Mouse (Mus musculus) forebrain, embryonic 15.5 days (tissue): Measurements from ENCODE around the gene Srsf10. TPM values are rescaled to one million over a fixed set of nuclear protein-coding genes. Genes with fewer than 3 reads are reported as not detected.

Source experiments
- ATAC-seq: fragments of 200-750 bp; cut with Nextera tagmentation; replicated peaks from 2 replicates; pipeline ENCODE4 v1.8.0; 2017; ENCODE audit warnings: mild to moderate bottlenecking, moderate TSS enrichment, moderate library complexity
- H3K27ac ChIP-seq: fragments of 300-500 bp; sonication (generic); replicated peaks from 2 replicates; pipeline ENCODE4 v1.5.1; 2015; ENCODE audit warnings: mild to moderate bottlenecking, inconsistent platforms
- H3K27me3 ChIP-seq: fragments of 300-500 bp; sonication (generic); 2 replicates; pipeline ENCODE4 v1.6.1; 2015; ENCODE audit warnings: inconsistent platforms
- H3K36me3 ChIP-seq: fragments of 300-500 bp; sonication (generic); 2 replicates; pipeline ENCODE4 v1.6.1; 2015; ENCODE audit warnings: mild to moderate bottlenecking, inconsistent platforms
- H3K4me1 ChIP-seq: fragments of 300-500 bp; sonication (generic); 2 replicates; pipeline ENCODE4 v1.6.1; 2015; ENCODE audit warnings: inconsistent platforms
- H3K4me2 ChIP-seq: fragments of 300-500 bp; sonication (generic); replicated peaks from 2 replicates; pipeline ENCODE4 v1.6.1; 2015; ENCODE audit warnings: mild to moderate bottlenecking, inconsistent platforms
- H3K4me3 ChIP-seq: fragments of 300-500 bp; sonication (generic); 2 replicates; pipeline ENCODE4 v1.5.1; 2015; ENCODE audit warnings: mild to moderate bottlenecking, inconsistent platforms
- H3K9ac ChIP-seq: fragments of 300-500 bp; sonication (generic); replicated peaks from 2 replicates; pipeline ENCODE4 v1.6.1; 2015; ENCODE audit warnings: mild to moderate bottlenecking, inconsistent platforms
- H3K9me3 ChIP-seq: fragments of 300-500 bp; sonication (generic); 2 replicates; pipeline ENCODE4 v1.6.1; 2016; ENCODE audit warnings: inconsistent platforms
- WGBS: fragments of 180-500 bp; shearing (Covaris S2); methylation state at CpG from one replicate; pipeline ENCODE4 v1.1.7; 2015; ENCODE audit warnings: mixed read lengths; 5-methylcytosine and 5-hydroxymethylcytosine counted together
- polyA plus RNA-seq: library from polyadenylated mRNA; unstranded; fragments of >200 nt; fragmentation: Nextera tagmentation; extraction: Ambion mirVana; gene quantifications from 2 replicates; pipeline ENCODE4 v1.2.1, GENCODE M21; 2015

The Srsf10 gene
- polyA plus RNA-seq, 1 experiment from 2014 or later = 272 TPM

DNA sequence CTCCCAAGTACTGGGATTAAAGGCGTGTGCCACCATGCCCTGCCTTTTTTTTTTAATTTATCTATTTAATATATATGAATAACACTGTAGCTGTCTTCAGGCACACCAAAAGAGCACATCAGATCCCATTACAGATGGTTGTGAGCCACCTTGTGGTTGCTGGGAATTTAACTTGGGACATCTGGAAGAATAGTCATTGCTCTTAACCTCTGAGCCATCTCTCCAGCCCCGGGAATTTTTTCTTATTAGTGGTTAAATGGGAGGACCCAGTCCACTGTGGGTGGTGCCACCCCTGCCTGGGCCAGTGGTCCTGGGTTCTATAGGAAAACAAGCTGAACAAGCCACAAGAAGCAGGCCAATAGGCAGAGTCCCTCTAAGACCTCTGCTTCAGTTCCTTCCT lies 22.2 kb downstream of the Srsf10 start:
- peaks cover 25% of the 10 kb centered on the region for H3K4me1 ChIP-seq
- H3K27me3 ChIP-seq = no peaks in the 10 kb centered on the region
- H3K36me3 ChIP-seq = no peaks in the 10 kb centered on the region
- 75% methylated on average over 2 of the region's 2 CpGs for WGBS
- H3K9ac ChIP-seq = no peak overlapping the region
- H3K9me3 ChIP-seq = no peaks in the 10 kb centered on the region
- H3K4me3 ChIP-seq = no peak overlapping the region
- ATAC-seq = no peak
- no peak overlapping the region for H3K4me2 ChIP-seq
- no peak overlapping the region for H3K27ac ChIP-seq

DNA sequence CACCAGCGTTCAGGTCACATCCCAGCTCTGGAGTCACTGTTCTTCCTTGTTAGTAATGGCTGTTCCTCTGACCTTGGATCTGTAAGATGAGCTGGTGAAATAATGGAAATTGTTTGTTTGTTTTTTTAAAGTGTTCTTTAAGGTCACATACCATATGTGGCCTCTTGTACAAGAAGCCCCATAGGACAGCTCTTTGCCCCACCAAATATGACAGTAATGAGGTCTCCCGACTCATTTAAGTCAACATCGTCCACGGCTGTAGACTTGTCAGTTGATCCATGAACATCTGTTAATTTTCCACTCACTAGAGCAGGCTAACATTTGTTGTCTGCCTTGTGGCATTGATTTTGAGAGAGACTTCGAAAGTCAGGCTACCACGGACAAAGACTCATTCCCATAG lies 23.5 kb downstream of the Srsf10 start:
- Histone ChIP-seq H3K9ac (no peak overlapping the region), H3K36me3 (no peaks in the 10 kb centered on the region), H3K4me3 (no peak overlapping the region), H3K27ac (no peak overlapping the region), H3K27me3 (no peaks in the 10 kb centered on the region), H3K4me2 (no peak overlapping the region), H3K9me3 (no peaks in the 10 kb centered on the region), H3K4me1 (peaks cover 23% of the 10 kb centered on the region)
- 77% methylated on average over 6 of the region's 6 CpGs for WGBS
- no peak for ATAC-seq

DNA sequence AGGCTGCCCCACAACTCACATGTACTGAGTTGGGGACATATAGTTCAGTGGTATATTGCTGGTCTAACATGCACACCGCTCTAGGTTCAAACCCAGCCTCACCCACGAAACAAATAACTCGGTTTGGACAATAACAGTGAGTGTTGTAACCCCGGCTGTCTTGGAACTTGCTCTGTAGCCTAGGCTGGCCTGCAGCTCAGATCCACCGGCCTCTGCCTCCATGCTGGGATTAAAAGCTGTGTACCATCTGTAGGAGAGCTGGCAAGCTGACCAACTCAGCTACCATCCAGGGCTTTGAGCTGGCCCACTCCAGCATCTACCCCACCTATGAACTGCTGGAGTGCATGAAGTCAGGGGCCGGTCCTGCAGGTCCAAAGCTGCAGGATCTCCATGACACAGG lies 24.5 kb downstream of the Srsf10 start:
- ATAC-seq = no peak
- WGBS = 93% methylated on average over 6 of the region's 6 CpGs
- no peak overlapping the region for H3K4me2 ChIP-seq
- no peak overlapping the region for H3K4me3 ChIP-seq
- H3K9me3 ChIP-seq = no peaks in the 10 kb centered on the region
- H3K4me1 ChIP-seq = peaks cover 16% of the 10 kb centered on the region
- H3K9ac ChIP-seq = no peak overlapping the region
- no peaks in the 10 kb centered on the region for H3K36me3 ChIP-seq
- H3K27me3 ChIP-seq = no peaks in the 10 kb centered on the region
- no peak overlapping the region for H3K27ac ChIP-seq

DNA sequence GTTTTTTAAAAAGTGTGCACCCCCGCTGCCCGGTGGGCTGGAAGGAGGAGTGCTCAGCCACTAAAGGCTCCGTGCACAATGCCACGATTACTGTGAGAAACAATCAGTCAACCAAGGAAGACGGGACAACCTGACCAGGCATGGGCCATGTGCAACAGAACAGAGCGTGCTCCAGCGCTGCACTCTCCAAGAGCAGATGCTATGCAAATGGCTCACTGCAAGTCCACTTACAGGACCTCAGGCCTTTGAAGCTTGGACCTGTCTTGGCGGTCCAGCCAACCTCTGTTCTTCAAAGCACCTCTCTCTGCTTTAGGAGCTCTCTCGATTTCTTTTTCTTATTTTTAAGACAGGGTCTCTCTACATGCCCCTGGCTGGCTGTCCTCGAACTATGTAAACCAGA lies 25.0 kb downstream of the Srsf10 start:
- Histone ChIP-seq H3K4me1 (peaks cover 16% of the 10 kb centered on the region), H3K27ac (no peak overlapping the region), H3K4me2 (no peak overlapping the region), H3K36me3 (no peaks in the 10 kb centered on the region), H3K4me3 (no peak overlapping the region), H3K9me3 (no peaks in the 10 kb centered on the region), H3K27me3 (no peaks in the 10 kb centered on the region), H3K9ac (no peak overlapping the region)
- 82% methylated on average over 10 of the region's 10 CpGs for whole genome bisulfite sequencing
- no peak for ATAC-seq

DNA sequence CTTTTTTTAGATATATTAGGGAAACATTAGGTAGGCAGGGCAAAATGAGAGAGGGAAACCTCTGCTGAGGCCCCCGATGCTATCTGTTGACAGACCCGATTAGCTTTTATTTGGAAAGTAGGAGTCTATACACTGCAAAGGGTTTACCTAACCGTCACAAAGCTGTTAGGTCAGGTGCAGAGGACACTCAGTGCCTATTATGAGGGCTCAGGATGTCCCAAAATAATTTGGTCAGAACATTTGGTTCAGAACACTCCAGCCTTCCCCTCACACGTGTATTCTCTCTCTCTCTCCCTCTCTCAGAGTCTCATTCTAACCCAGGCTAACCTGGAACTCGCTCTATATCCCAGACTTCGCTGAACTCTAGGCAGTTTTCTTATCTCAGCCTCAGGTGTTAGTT lies 26.5 kb downstream of the Srsf10 start:
- no peak overlapping the region for H3K9ac ChIP-seq
- H3K27me3 ChIP-seq = no peaks in the 10 kb centered on the region
- H3K36me3 ChIP-seq = no peaks in the 10 kb centered on the region
- H3K4me1 ChIP-seq = peaks cover 1% of the 10 kb centered on the region
- H3K4me2 ChIP-seq = no peak overlapping the region
- 86% methylated on average over 6 of the region's 6 CpGs for WGBS
- H3K27ac ChIP-seq = no peak overlapping the region
- H3K9me3 ChIP-seq = no peaks in the 10 kb centered on the region
- no peak for ATAC-seq
- H3K4me3 ChIP-seq = no peak overlapping the region

DNA sequence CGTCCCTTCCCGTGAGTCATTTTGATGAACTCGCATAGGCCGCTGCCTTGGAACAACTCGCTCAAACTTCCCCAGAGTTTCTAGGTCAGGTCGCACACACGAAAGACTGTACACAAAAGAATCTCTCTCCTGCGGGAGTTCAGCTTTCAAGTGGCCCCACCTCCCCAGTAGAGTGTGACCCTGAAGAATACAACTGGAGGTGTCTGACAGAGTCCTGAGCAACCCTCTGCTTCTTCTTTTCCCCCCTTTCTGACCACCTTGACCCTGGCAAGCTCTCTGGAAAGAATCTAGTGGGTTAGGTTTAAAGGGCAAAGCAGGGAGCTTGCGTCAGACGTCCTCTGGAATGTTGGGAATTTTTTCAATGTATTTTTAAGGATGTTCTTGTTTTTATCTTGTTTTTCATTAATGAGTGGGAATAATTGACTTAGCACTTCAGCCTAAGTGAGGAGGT lies 27.9 kb downstream of the Srsf10 start:
- no peak for ATAC-seq
- H3K9ac ChIP-seq = no peak overlapping the region
- no peak overlapping the region for H3K27ac ChIP-seq
- H3K4me2 ChIP-seq = no peak overlapping the region
- H3K4me3 ChIP-seq = no peak overlapping the region
- H3K9me3 ChIP-seq = no peaks in the 10 kb centered on the region
- H3K36me3 ChIP-seq = no peaks in the 10 kb centered on the region
- no peaks in the 10 kb centered on the region for H3K27me3 ChIP-seq
- H3K4me1 ChIP-seq = no peaks in the 10 kb centered on the region
- 45% methylated on average over 10 of the region's 10 CpGs for WGBS

DNA sequence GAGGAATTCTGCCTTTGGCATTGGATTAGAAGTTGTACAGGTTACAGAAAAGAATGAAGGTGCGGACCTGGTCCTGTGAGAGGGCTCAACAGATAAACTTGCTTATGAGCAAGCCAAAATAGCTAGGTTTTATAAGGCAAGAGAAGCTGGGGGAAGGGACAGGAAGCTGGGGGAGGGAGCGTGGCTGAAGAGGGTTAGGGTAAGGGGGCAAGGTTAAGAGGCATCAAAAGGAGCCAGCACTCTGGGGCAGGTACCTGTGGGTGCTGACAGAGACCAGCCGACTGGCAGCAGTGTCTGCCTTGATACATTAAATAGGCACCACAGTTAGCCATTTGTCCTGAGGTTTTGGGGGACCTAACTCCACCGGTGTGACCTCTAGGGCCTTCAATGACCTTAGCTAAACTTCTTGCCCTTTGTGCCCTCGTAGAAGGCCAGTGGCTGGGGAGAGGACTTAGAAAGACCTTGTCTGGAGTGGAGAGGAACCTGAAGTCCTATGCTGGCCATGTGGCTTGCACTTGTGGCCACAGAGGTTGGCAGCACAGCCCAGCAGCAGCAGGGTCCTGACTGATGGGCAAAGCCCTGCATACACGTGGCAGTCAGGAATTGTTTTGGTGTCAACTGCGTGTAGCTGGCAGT lies 28.5 kb downstream of the Srsf10 start:
- Histone ChIP-seq H3K4me1 (no peaks in the 10 kb centered on the region), H3K4me2 (no peak overlapping the region), H3K9me3 (no peaks in the 10 kb centered on the region), H3K27ac (no peak overlapping the region), H3K36me3 (no peaks in the 10 kb centered on the region), H3K27me3 (no peaks in the 10 kb centered on the region), H3K4me3 (no peak overlapping the region), H3K9ac (no peak overlapping the region)
- 70% methylated on average over 7 of the region's 7 CpGs for WGBS
- ATAC-seq = no peak

DNA sequence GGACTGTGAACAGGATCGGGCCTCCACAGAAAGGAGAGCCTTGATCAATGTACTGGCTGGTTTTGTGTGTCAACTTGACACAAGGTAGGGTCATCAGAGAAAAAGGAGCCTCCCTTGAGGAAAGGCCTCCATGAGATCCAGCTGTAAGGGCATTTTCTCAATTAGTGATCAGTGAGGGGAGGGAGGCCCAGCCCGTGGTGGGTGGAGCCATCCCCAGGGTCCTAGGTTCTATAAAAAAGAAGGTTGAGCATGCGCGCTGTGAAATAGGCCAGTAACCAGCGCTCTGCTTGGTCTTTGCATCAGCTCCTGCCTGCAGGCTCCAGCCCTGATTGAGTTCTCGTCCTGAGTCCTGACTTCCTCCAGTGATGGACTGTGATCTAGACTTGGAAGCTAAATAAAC lies 29.0 kb downstream of the Srsf10 start:
- Histone ChIP-seq H3K4me1 (no peaks in the 10 kb centered on the region), H3K27me3 (no peaks in the 10 kb centered on the region), H3K9me3 (no peaks in the 10 kb centered on the region), H3K4me2 (no peak overlapping the region), H3K27ac (no peak overlapping the region), H3K9ac (no peak overlapping the region), H3K36me3 (no peaks in the 10 kb centered on the region), H3K4me3 (no peak overlapping the region)
- ATAC-seq = no peak
- WGBS = 51% methylated on average over 6 of the region's 6 CpGs

DNA sequence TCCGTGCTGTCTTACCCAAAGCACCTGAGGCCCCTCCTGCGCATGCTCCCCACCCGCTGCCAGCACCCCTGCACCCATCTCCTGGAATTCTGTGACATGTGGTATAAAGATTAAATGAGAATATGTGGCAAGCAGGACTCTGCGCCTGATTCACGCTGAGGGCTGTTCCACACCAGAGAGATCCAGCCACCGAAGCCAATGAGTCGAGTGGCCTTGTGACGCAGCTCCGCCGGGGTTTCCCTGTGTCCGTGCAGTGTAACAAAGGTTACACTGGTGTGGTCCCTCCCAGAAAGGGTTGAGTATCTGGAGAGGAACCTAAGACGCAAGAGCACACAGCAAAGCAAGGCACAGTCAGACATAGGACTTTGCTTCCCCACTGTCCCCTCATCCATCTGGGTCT lies 30.1 kb downstream of the Srsf10 start:
- no peak overlapping the region for H3K9ac ChIP-seq
- no peaks in the 10 kb centered on the region for H3K27me3 ChIP-seq
- no peak for ATAC-seq
- H3K27ac ChIP-seq = no peak overlapping the region
- H3K4me3 ChIP-seq = no peak overlapping the region
- 90% methylated on average over 12 of the region's 12 CpGs for WGBS
- no peak overlapping the region for H3K4me2 ChIP-seq
- no peaks in the 10 kb centered on the region for H3K36me3 ChIP-seq
- no peaks in the 10 kb centered on the region for H3K9me3 ChIP-seq
- no peaks in the 10 kb centered on the region for H3K4me1 ChIP-seq

DNA sequence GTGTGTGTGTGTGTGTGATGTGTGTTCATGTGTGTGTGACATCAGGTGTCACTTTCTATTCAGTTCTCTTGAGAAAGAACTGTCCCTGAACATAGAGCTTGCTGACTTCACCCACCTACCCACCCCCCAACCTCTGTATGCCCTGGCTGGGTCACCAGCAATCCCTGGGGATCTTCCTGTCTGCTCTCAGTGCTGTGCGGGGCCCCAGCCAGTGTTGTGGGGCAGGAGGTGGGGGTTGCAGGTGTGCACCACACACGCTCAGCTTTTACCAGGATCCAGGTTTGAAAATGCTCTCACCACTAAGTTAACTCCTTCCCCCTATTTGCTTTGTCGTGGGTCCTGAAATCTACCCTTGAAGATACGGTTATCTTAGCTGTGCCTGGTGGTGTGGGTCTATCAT lies 30.6 kb downstream of the Srsf10 start:
- H3K4me1 ChIP-seq = no peaks in the 10 kb centered on the region
- H3K4me3 ChIP-seq = no peak overlapping the region
- H3K27ac ChIP-seq = no peak overlapping the region
- H3K9me3 ChIP-seq = no peaks in the 10 kb centered on the region
- H3K9ac ChIP-seq = no peak overlapping the region
- 87% methylated on average over 4 of the region's 4 CpGs for WGBS
- H3K27me3 ChIP-seq = no peaks in the 10 kb centered on the region
- no peak for ATAC-seq
- no peaks in the 10 kb centered on the region for H3K36me3 ChIP-seq
- no peak overlapping the region for H3K4me2 ChIP-seq

DNA sequence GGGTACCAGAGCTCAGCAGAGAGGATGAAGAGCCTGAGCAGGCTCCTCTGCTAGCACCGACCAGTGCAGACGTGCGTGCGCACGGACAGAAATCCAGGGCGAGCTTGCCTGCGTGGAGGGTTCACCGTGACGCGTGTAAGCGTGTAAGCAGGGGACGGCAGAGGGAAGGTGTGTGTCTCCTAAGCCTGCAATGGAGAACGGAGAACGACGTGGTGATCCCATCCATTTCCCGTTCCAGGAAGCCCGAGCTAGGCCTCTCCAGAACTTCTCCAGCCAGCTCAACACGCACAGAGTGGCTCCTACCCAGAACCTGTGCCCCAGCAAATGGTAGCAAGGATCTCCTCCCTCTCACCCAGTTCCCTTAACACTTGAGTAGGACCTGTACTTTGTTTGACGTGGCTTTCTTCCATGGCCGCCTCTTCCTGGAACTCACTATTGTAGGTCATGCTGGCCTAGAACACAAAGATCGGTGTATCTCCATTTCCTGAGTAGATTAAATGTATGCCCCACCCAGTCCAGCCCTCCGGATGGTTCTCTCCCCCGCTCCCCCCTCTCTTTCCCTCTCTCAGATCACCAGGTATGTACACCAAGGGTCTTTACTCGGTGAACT lies 33.0 kb downstream of the Srsf10 start:
- H3K27me3 ChIP-seq = no peaks in the 10 kb centered on the region
- H3K4me2 ChIP-seq = no peak overlapping the region
- 92% methylated on average over 24 of the region's 24 CpGs for WGBS
- no peaks in the 10 kb centered on the region for H3K9me3 ChIP-seq
- H3K9ac ChIP-seq = no peak overlapping the region
- H3K4me3 ChIP-seq = no peak overlapping the region
- ATAC-seq = no peak
- H3K27ac ChIP-seq = no peak overlapping the region
- no peaks in the 10 kb centered on the region for H3K4me1 ChIP-seq
- no peaks in the 10 kb centered on the region for H3K36me3 ChIP-seq

DNA sequence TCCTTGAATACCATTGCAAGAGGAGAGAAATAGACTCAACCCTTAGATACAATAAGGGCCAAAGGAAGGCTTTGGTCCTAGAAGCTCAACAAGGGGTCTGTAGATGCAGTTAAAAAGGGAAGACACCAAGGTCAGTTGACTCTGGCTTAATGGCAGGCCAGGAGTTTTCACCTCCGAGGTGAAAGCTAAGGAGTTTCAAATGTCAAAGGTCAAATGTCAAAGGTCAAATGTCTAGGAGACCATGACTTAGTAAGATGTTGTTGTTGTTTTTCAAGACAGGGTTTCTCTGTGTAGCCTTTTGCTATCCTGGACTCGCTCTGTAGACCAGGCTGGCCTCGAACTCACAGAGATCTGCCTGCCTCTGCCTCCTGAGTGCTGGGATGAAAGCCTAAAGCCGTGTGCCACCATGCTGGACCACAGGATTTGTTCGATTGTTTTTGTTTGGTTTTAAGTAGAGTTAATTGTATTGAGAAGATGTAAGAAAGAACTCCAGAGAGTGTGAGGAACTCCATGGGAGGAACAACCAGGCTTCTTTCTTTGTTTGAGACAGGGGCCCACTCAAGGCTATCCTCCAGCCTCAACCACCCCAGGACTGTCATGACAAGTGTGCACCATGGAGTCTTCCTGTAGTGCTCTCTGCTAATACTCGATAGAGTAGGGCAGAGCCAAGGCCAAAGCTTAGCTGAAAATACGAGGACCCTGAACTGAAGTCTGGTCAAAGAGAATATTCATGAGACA lies 33.8 kb downstream of the Srsf10 start:
- no peak overlapping the region for H3K27ac ChIP-seq
- H3K9ac ChIP-seq = no peak overlapping the region
- no peaks in the 10 kb centered on the region for H3K9me3 ChIP-seq
- 84% methylated on average over 7 of the region's 7 CpGs for WGBS
- H3K4me3 ChIP-seq = no peak overlapping the region
- no peak for ATAC-seq
- no peaks in the 10 kb centered on the region for H3K36me3 ChIP-seq
- H3K27me3 ChIP-seq = no peaks in the 10 kb centered on the region
- H3K4me1 ChIP-seq = no peaks in the 10 kb centered on the region
- no peak overlapping the region for H3K4me2 ChIP-seq
